Mouse (Mus musculus) kidney, adult 2 months (tissue): Measurements from ENCODE around the gene Ptpn18. TPM values are rescaled to one million over a fixed set of nuclear protein-coding genes. Genes with fewer than 3 reads are reported as not detected.

ENCODE experiments used
- DNase-seq: peaks from one replicate; pipeline ENCODE4 v3.0.0; 2021
- H3K27ac ChIP-seq: fragments of 200-500 bp; 2 replicates; pipeline ENCODE4 v1.5.1; 2012; ENCODE audit warnings: low read depth, low read length, control low read depth, inconsistent platforms; ENCODE audit not compliant: insufficient read depth
- H3K27me3 ChIP-seq: fragments of 200-500 bp; replicated peaks from 2 replicates; pipeline ENCODE4 v1.6.1; 2012; ENCODE audit warnings: mild to moderate bottlenecking, moderate library complexity, low read length, inconsistent platforms; ENCODE audit not compliant: control insufficient read depth, insufficient read depth
- H3K36me3 ChIP-seq: fragments of 200-500 bp; 2 replicates; pipeline ENCODE4 v1.6.1; 2012; ENCODE audit warnings: mild to moderate bottlenecking, moderate library complexity, low read length, inconsistent platforms; ENCODE audit not compliant: control insufficient read depth, insufficient read depth
- H3K4me1 ChIP-seq: fragments of 200-500 bp; 2 replicates; pipeline ENCODE4 v1.6.1; 2011; ENCODE audit warnings: low read length; ENCODE audit not compliant: control insufficient read depth, insufficient read depth
- H3K4me3 ChIP-seq: fragments of 200-500 bp; 2 replicates; pipeline ENCODE4 v1.5.1; 2011; ENCODE audit warnings: mild to moderate bottlenecking, low read depth, low read length, control low read depth; ENCODE audit not compliant: insufficient read depth
- CTCF ChIP-seq: fragments of 200-500 bp; conservative IDR thresholded peaks from 2 replicates; pipeline ENCODE4 v1.5.1; 2011; ENCODE audit warnings: low read depth, mild to moderate bottlenecking, control low read depth, low read length, moderate library complexity, mixed read lengths; ENCODE audit not compliant: insufficient read depth, insufficient read length
- POLR2A ChIP-seq: fragments of 200-500 bp; IDR thresholded peaks from one replicate; pipeline ENCODE4 v1.6.1; 2011; ENCODE audit warnings: low read depth, low read length, control low read depth
- WGBS: fragments of 180-500 bp; shearing (Covaris S2); methylation state at CpG from one replicate; pipeline ENCODE4 v1.1.7; 2018; 5-methylcytosine and 5-hydroxymethylcytosine counted together
- polyA plus RNA-seq: library from polyadenylated mRNA; depleted of rRNA; stranded (reverse); fragments of >200 nt; gene quantifications from 2 replicates; pipeline ENCODE4 v1.2.3, GENCODE M21; 2012

Gene Ptpn18
- polyA plus RNA-seq, 1 experiment, result 42.4 TPM

GRCm38 (mm10) chr1:34439215-34439960 is 20.2 kb upstream of the Ptpn18 start, which contains the start of the genes Ccdc115 and Imp4:
Gene Ccdc115, minus strand, starts transcription at chr1:34439672.
Gene Imp4, plus strand, starts transcription at chr1:34439851.
- Histone ChIP-seq H3K27ac (peak within 1 kb of the TSS; percentile 94), H3K4me3 (peak within 1 kb of the TSS; percentile 82), H3K4me1 (no peaks in the 10 kb centered on the region), H3K36me3 (no peaks in the 10 kb centered on the region), H3K27me3 (no peaks in the 10 kb centered on the region)
- WGBS, result under 1% methylated on average over 48 of the region's 48 CpGs
- TF ChIP-seq CTCF, result no peak
- no peak for TF ChIP-seq POLR2A
- peak; percentile 99 for DNase-seq

GRCm38 (mm10) chr1:34439961-34440630 is 19.5 kb upstream of the Ptpn18 start:
- no peak for DNase-seq
- H3K27ac ChIP-seq, result no peak overlapping the region; the same call in 1 of the 2 replicates
- no peaks in the 10 kb centered on the region for H3K4me1 ChIP-seq
- no peaks in the 10 kb centered on the region for H3K27me3 ChIP-seq
- peak; percentile 31; the same call in 1 of the 2 replicates for TF ChIP-seq CTCF
- peak; percentile 46 for TF ChIP-seq POLR2A
- 8% methylated on average over 31 of the region's 31 CpGs for WGBS
- no peaks in the 10 kb centered on the region; the same call in 1 of the 2 replicates for H3K36me3 ChIP-seq
- peak overlapping the region; percentile 82 for H3K4me3 ChIP-seq

GRCm38 (mm10) chr1:34443124-34443523 is 16.4 kb upstream of the Ptpn18 start:
- TF ChIP-seq POLR2A (no peak), CTCF (no peak)
- Histone ChIP-seq H3K27me3 (no peaks in the 10 kb centered on the region), H3K36me3 (no peaks in the 10 kb centered on the region; the same call in 1 of the 2 replicates), H3K4me1 (no peaks in the 10 kb centered on the region), H3K27ac (no peak overlapping the region), H3K4me3 (no peak overlapping the region)
- no peak for DNase-seq
- 94% methylated on average over 6 of the region's 6 CpGs for WGBS

GRCm38 (mm10) chr1:34458431-34458830 is 1.1 kb upstream of the Ptpn18 start:
- Histone ChIP-seq H3K4me3 (no peak overlapping the region), H3K4me1 (no peaks in the 10 kb centered on the region), H3K27ac (no peak overlapping the region), H3K36me3 (no peaks in the 10 kb centered on the region), H3K27me3 (no peaks in the 10 kb centered on the region)
- WGBS, result 43% methylated on average over 8 of the region's 8 CpGs
- DNase-seq, result no peak
- TF ChIP-seq CTCF (no peak), POLR2A (no peak)

- 3% methylated on average over 15 of the region's 15 CpGs for WGBS
- Histone ChIP-seq H3K27me3 (no peaks in the 10 kb centered on the region), H3K4me1 (no peaks in the 10 kb centered on the region), H3K27ac (peak overlapping the region; percentile 88), H3K36me3 (no peaks in the 10 kb centered on the region), H3K4me3 (peak overlapping the region; percentile 53)
- TF ChIP-seq POLR2A (no peak), CTCF (no peak)
- DNase-seq, result peak; percentile 61
These were observed 489 bp downstream of the Ptpn18 start for GRCm38 (mm10) chr1:34460061-34460441.

GRCm38 (mm10) chr1:34462766-34463165 is 3.2 kb downstream of the Ptpn18 start:
- Histone ChIP-seq H3K36me3 (no peaks in the 10 kb centered on the region), H3K4me3 (no peak overlapping the region), H3K27me3 (no peaks in the 10 kb centered on the region), H3K27ac (no peak overlapping the region), H3K4me1 (no peaks in the 10 kb centered on the region)
- peak; percentile 49 for DNase-seq
- 26% methylated on average over 7 of the region's 7 CpGs for WGBS
- TF ChIP-seq CTCF (peak; percentile 64), POLR2A (no peak)

- no peaks in the 10 kb centered on the region for H3K36me3 ChIP-seq
- 85% methylated on average over 8 of the region's 8 CpGs for WGBS
- H3K4me1 ChIP-seq, result no peaks in the 10 kb centered on the region
- H3K27me3 ChIP-seq, result no peaks in the 10 kb centered on the region
- no peak overlapping the region for H3K4me3 ChIP-seq
- peak; percentile 13 for DNase-seq
- TF ChIP-seq POLR2A, result no peak
- TF ChIP-seq CTCF, result no peak
- H3K27ac ChIP-seq, result no peak overlapping the region
These were observed 4.8 kb downstream of the Ptpn18 start for GRCm38 (mm10) chr1:34464310-34464817.
